Comparison of ENCODE assay signal across 8 mouse cellular contexts in the genomic region with DNA sequence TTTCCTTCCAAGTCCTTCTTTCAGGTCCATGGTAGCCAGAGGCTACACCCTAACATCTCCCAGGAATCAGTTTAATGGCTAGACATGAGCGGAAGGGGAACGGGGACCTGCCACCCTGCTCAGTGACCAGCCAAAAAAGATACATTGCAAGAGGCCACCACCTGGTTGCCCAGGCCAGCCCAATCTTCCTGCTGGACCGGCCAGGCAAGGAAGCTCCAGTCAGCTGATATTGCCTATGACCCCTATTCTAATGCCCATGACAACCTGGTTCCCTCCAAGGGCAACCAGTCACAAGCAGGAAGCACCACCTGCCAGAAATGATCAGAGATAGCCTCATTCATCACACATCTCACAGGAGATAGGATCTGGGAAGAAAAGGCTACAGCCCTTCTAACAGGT. TPM values are rescaled to one million over a fixed set of nuclear protein-coding genes. Genes with fewer than 3 reads are reported as not detected.
A peak's percentile ranks its signal among the peaks of the same experiment; 100 is the strongest.
DNase-seq lines count a peak whose midpoint lies in the region; ATAC-seq lines count a peak whose summit lies in the region.

No protein-coding gene starts in this region.

- no peaks in the 10 kb centered on the region for H3K36me3 ChIP-seq in megakaryocyte, embryonic 14.5 days (replicated peaks; ENCODE audit: low read length)
- H3K36me3 ChIP-seq in forebrain, embryonic 13.5 days (ENCODE audit: poor library complexity, severe bottlenecking), result no peaks in the 10 kb centered on the region
- H3K36me3 ChIP-seq in limb, embryonic 12.5 days, result no peaks in the 10 kb centered on the region
- H3K36me3 ChIP-seq in splenic B cell, adult 2 months (ENCODE audit: control insufficient read depth, insufficient read depth, low read length, poor library complexity, severe bottlenecking), result no peaks in the 10 kb centered on the region

- H3K9ac ChIP-seq in forebrain, embryonic 13.5 days, result peak overlapping the region; percentile 73; the same call in 1 of the 2 replicates
- H3K9ac ChIP-seq in limb, embryonic 12.5 days (replicated peaks), result peak overlapping the region; percentile 58; the same call in 1 of the 2 replicates

- peaks cover 2% of the 10 kb centered on the region for H3K27me3 ChIP-seq in megakaryocyte, embryonic 14.5 days (replicated peaks)
- H3K27me3 ChIP-seq in forebrain, embryonic 13.5 days, result no peaks in the 10 kb centered on the region
- H3K27me3 ChIP-seq in limb, embryonic 12.5 days, result peaks cover 6% of the 10 kb centered on the region; the same call in 1 of the 2 replicates
- no peaks in the 10 kb centered on the region for H3K27me3 ChIP-seq in splenic B cell, adult 2 months (ENCODE audit: control insufficient read depth, insufficient read depth, low read length, poor library complexity, severe bottlenecking)

- no peak overlapping the region for H3K27ac ChIP-seq in forebrain, embryonic 13.5 days
- H3K27ac ChIP-seq in limb, embryonic 12.5 days, result no peak overlapping the region

- peak overlapping the region; percentile 95 for H3K4me3 ChIP-seq in megakaryocyte, embryonic 14.5 days (replicated peaks)
- H3K4me3 ChIP-seq in forebrain, embryonic 13.5 days, result peak overlapping the region; percentile 65
- H3K4me3 ChIP-seq in limb, embryonic 12.5 days (replicated peaks), result peak overlapping the region; percentile 71

- H3K4me1 ChIP-seq in megakaryocyte, embryonic 14.5 days, result peaks cover 94% of the 10 kb centered on the region
- H3K4me1 ChIP-seq in forebrain, embryonic 13.5 days, result peaks cover 21% of the 10 kb centered on the region
- H3K4me1 ChIP-seq in limb, embryonic 12.5 days (replicated peaks), result peaks cover 33% of the 10 kb centered on the region

- peak overlapping the region; percentile 100 for H3K4me2 ChIP-seq in forebrain, embryonic 13.5 days
- peak overlapping the region; percentile 92 for H3K4me2 ChIP-seq in limb, embryonic 12.5 days

- 83% methylated on average over 3 of the region's 3 CpGs for WGBS in forebrain, embryonic 13.5 days
- WGBS in limb, embryonic 12.5 days, result 88% methylated on average over 3 of the region's 3 CpGs

- no peak for ATAC-seq in megakaryocyte, adult 5-6 weeks (ENCODE audit: poor library complexity, severe bottlenecking)
- ATAC-seq in forebrain, embryonic 13.5 days, result no peak
- ATAC-seq in limb, embryonic 12.5 days (ENCODE audit: insufficient number of reproducible peaks, insufficient read depth, low FRiP score, low TSS enrichment, low read depth), result no peak

- intact Hi-C loops in gastrocnemius, postnatal 14 days (cut with DNase I; ENCODE audit: low total_unique reads), result no loop called here

- no peaks in the 10 kb centered on the region for H3K9me3 ChIP-seq in megakaryocyte, embryonic 14.5 days
- H3K9me3 ChIP-seq in forebrain, embryonic 13.5 days (replicated peaks), result no peaks in the 10 kb centered on the region
- no peaks in the 10 kb centered on the region for H3K9me3 ChIP-seq in limb, embryonic 12.5 days

- DNase-seq in splenic B cell, adult 2 months (ENCODE audit: low read depth, low spot score), result peak; percentile 18
- DNase-seq in embryo, embryonic 10.5 days (ENCODE audit: low spot score), result no peak
- no peak for DNase-seq in gastrocnemius, postnatal 14 days
- no peak for DNase-seq in ovary, postnatal 36 days (ENCODE audit: low spot score)

RNA-seq across cellular contexts. Expression of gene Pdxk, which starts 1.0 kb away (rescaled TPM):
- 10.6 and 10.9 TPM in 2 replicates for polyA plus RNA-seq in megakaryocyte, embryonic 14.5 days (2012; ENCODE audit: insufficient read depth, low replicate concordance)
- total RNA-seq in megakaryocyte, adult 5-6 weeks (2015), result 21.7 and 23.0 TPM in 2 replicates
- total RNA-seq in megakaryocyte, adult 5-6 weeks (2017), result 16.5 and 19.6 TPM in 2 replicates
- polyA plus RNA-seq in forebrain, embryonic 13.5 days (2015; fragmentation: Nextera tagmentation; extraction: Ambion mirVana), result 7.3 and 10.1 TPM in 2 replicates
- 10.4 and 10.6 TPM in 2 replicates for polyA plus RNA-seq in limb, embryonic 12.5 days (2016; fragmentation: Nextera tagmentation; extraction: Ambion mirVana)
- total RNA-seq in gastrocnemius, postnatal 14 days (2021), result 1 to 10 TPM; 4.8 to 6.2 TPM

RNA-seq across cellular contexts. Expression of gene Cstb, which starts 38.3 kb away (rescaled TPM):
- polyA plus RNA-seq in megakaryocyte, embryonic 14.5 days (2012; ENCODE audit: insufficient read depth, low replicate concordance), result 8.0 and 101 TPM in 2 replicates
- total RNA-seq in megakaryocyte, adult 5-6 weeks (2015), result 122 and 148 TPM in 2 replicates
- 119 and 125 TPM in 2 replicates for total RNA-seq in megakaryocyte, adult 5-6 weeks (2017)
- 91.7 and 116 TPM in 2 replicates for polyA plus RNA-seq in forebrain, embryonic 13.5 days (2015; fragmentation: Nextera tagmentation; extraction: Ambion mirVana)
- polyA plus RNA-seq in limb, embryonic 12.5 days (2016; fragmentation: Nextera tagmentation; extraction: Ambion mirVana), result 192 and 204 TPM in 2 replicates
- total RNA-seq in gastrocnemius, postnatal 14 days (2021), result 10 to 100 TPM; 18.5 to 21.2 TPM

RNA-seq across cellular contexts. Expression of gene Rrp1, which starts 50.9 kb away (rescaled TPM):
- polyA plus RNA-seq in megakaryocyte, embryonic 14.5 days (2012; ENCODE audit: insufficient read depth, low replicate concordance), result 67.0 and 210 TPM in 2 replicates
- 32.9 and 38.3 TPM in 2 replicates for total RNA-seq in megakaryocyte, adult 5-6 weeks (2015)
- total RNA-seq in megakaryocyte, adult 5-6 weeks (2017), result 173 and 213 TPM in 2 replicates
- polyA plus RNA-seq in forebrain, embryonic 13.5 days (2015; fragmentation: Nextera tagmentation; extraction: Ambion mirVana), result 354 and 366 TPM in 2 replicates
- 330 and 340 TPM in 2 replicates for polyA plus RNA-seq in limb, embryonic 12.5 days (2016; fragmentation: Nextera tagmentation; extraction: Ambion mirVana)
- total RNA-seq in gastrocnemius, postnatal 14 days (2021), result 10 to 100 TPM; 70.5 to 73.9 TPM

RNA-seq across cellular contexts. Expression of gene Olfr1358, which starts 53.5 kb away (rescaled TPM):
- polyA plus RNA-seq in megakaryocyte, embryonic 14.5 days (2012; ENCODE audit: insufficient read depth, low replicate concordance), result not detected in 2 replicates
- not detected in 2 replicates for total RNA-seq in megakaryocyte, adult 5-6 weeks (2015)
- not detected in 2 replicates for total RNA-seq in megakaryocyte, adult 5-6 weeks (2017)
- not detected in 2 replicates for polyA plus RNA-seq in forebrain, embryonic 13.5 days (2015; fragmentation: Nextera tagmentation; extraction: Ambion mirVana)
- polyA plus RNA-seq in limb, embryonic 12.5 days (2016; fragmentation: Nextera tagmentation; extraction: Ambion mirVana), result not detected in 2 replicates
- total RNA-seq in gastrocnemius, postnatal 14 days (2021), result not detected
